Mouse (Mus musculus): Measurements from ENCODE around the gene Atp2b4. TPM values are rescaled to one million over a fixed set of nuclear protein-coding genes. Genes with fewer than 3 reads are reported as not detected.

Atp2b4 gene
- polyA plus RNA-seq, 1 experiment from 2014 or later = 15.0 TPM

DNA sequence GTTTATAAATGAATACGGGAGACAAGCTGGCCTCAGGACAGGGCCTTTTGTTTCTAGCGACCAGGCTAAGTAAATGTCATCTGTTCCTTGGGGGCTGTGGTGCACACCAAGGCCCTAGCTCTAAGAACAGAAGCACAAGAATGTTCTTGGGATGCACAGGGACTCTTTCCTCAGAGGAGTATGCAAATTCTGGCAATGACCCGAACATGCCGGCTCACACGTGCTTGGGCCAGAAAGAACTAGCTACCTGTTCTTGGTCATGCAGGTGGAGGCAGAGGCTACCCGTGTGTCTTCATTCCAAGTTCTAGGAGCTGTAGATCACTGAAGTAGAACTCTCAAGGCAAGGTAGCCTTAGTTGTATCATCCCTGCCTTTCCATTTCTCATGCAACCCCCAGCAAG lies 59.7 kb downstream of the Atp2b4 start:
- H3K27me3 ChIP-seq = no peaks in the 10 kb centered on the region
- WGBS = 80% methylated on average over 6 of the region's 6 CpGs
- peaks cover 38% of the 10 kb centered on the region for H3K4me1 ChIP-seq

DNA sequence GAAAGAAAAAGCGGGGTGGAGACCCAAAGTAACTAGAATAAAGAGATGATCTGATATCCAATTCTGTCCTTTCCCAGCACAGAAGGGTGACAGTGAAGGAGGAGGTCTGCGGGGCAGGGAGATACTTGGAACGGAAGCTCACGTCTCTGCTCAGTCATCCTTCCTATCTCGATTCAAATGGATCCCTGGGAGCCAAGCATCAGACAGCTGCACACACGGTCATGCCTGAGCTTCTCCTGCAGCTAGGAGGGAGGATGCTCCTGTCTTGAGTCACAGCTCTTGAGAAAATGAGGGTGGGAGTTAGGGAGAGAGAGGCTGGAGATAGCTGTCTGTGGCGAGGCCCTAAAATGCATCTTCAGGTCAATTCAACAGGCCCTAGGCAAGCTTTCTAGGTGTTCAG lies 64.2 kb downstream of the Atp2b4 start:
- H3K4me2 ChIP-seq (replicated peaks) = no peak overlapping the region
- 73% methylated on average over 7 of the region's 7 CpGs for WGBS
- no peak overlapping the region for H3K27ac ChIP-seq
- H3K9ac ChIP-seq = no peak overlapping the region
- H3K36me3 ChIP-seq = peaks cover 5% of the 10 kb centered on the region
- no peaks in the 10 kb centered on the region for H3K27me3 ChIP-seq
- no peak overlapping the region for H3K4me3 ChIP-seq
- peaks cover 31% of the 10 kb centered on the region for H3K4me1 ChIP-seq
- no peaks in the 10 kb centered on the region for H3K9me3 ChIP-seq
- ATAC-seq (ENCODE audit: insufficient number of reproducible peaks, insufficient read depth, low FRiP score, low TSS enrichment) = no peak

More for the DNA sequence above, 59.7 kb downstream of the Atp2b4 start:
- H3K4me2 ChIP-seq (replicated peaks) = no peak overlapping the region
- H3K9me3 ChIP-seq = no peaks in the 10 kb centered on the region
- no peak overlapping the region for H3K4me3 ChIP-seq
- no peak for ATAC-seq (ENCODE audit: insufficient number of reproducible peaks, insufficient read depth, low FRiP score, low TSS enrichment)
- H3K9ac ChIP-seq = no peak overlapping the region
- H3K36me3 ChIP-seq = no peaks in the 10 kb centered on the region
- no peak overlapping the region for H3K27ac ChIP-seq

DNA sequence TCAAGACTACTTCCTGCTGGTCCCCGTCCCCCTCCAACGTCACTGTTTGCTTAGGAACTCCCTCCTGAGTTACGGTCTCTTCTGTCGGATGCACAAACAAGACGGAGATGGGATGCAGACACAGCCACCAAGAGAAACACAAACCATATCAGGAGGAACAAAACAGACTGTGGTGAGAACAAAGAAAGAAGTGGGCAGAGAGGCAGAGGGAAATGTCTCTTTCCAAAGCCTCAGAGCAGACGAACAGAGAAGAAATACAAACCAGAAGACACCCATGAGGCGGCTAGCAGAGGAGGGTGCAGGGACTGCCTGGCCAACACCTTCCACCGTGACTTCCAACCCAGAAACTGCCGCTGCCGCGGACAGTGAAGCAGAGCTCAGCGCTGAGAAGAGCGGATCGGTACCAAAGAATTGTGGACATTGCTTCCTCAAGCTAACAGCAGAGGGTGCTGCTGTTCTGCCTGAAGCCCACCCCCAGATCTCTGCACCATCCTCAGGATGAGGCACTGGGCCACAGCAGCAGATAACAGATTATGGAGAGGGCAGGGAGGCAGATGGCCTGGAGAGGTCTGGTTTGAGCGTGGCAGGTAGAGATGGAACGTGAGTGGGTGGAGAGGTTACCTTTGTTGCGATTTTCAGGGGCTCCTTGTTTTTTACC lies 64.7 kb downstream of the Atp2b4 start:
- Histone ChIP-seq H3K36me3 (peaks cover 9% of the 10 kb centered on the region), H3K9me3 (no peaks in the 10 kb centered on the region), H3K27ac (peak overlapping the region; percentile 31; the same call in 1 of the 2 replicates), H3K4me2 (replicated peaks) (peak overlapping the region; percentile 49), H3K9ac (peak overlapping the region; percentile 64), H3K4me3 (peak overlapping the region; percentile 42), H3K27me3 (no peaks in the 10 kb centered on the region), H3K4me1 (peaks cover 25% of the 10 kb centered on the region)
- 13% methylated on average over 17 of the region's 17 CpGs for WGBS
- ATAC-seq (ENCODE audit: insufficient number of reproducible peaks, insufficient read depth, low FRiP score, low TSS enrichment) = peak; percentile 83

DNA sequence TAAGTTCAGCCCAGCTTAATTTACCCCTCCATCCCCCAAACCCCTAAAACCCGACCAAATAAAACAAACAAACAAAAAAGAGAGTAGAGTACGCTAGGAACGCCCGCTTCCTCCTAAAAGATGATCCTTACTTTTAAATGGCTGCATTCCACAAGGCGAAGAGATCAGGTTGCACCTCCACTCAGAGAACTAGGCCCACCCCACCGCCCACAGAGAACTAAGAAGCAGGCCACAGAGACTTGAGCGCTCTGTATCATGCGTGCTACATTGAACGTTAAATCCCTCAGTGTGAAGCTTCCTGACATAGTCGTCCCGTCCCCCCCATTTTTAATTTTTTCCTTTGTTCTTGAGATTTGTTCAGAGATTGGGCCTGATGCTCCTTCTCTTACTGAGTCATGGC lies 68.0 kb downstream of the Atp2b4 start:
- H3K9me3 ChIP-seq = no peaks in the 10 kb centered on the region
- H3K4me3 ChIP-seq = no peak overlapping the region
- H3K27me3 ChIP-seq = no peaks in the 10 kb centered on the region
- WGBS = 33% methylated on average over 11 of the region's 11 CpGs
- H3K27ac ChIP-seq = peak overlapping the region; percentile 43; the same call in 1 of the 2 replicates
- H3K9ac ChIP-seq = no peak overlapping the region
- peaks cover 36% of the 10 kb centered on the region for H3K36me3 ChIP-seq
- H3K4me1 ChIP-seq = peaks cover 25% of the 10 kb centered on the region
- ATAC-seq (ENCODE audit: insufficient number of reproducible peaks, insufficient read depth, low FRiP score, low TSS enrichment) = no peak
- no peak overlapping the region for H3K4me2 ChIP-seq (replicated peaks)

DNA sequence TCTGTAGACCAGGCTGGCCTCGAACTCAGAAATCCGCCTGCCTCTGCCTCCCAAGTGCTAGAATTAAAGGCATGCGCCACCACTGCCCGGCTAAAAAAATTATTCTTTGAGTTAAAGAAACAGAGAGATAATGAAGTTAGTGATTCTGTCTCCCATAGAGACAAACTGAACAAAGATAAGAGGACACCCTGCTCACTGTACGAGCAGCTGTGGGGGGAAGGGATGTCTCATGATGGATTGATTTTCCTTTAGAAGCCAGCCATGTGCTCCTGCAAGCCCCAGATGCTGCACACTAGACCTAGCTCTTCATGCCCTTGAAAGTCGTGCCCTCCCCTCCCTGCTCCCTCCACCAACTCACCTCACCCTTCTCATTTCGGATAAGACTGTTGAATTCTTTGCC lies 72.5 kb downstream of the Atp2b4 start:
- no peak for ATAC-seq (ENCODE audit: insufficient number of reproducible peaks, insufficient read depth, low FRiP score, low TSS enrichment)
- H3K36me3 ChIP-seq = peaks cover 51% of the 10 kb centered on the region
- H3K4me2 ChIP-seq (replicated peaks) = no peak overlapping the region
- WGBS = 81% methylated on average over 7 of the region's 7 CpGs
- H3K27ac ChIP-seq = no peak overlapping the region
- H3K27me3 ChIP-seq = no peaks in the 10 kb centered on the region
- peaks cover 8% of the 10 kb centered on the region for H3K4me1 ChIP-seq
- no peaks in the 10 kb centered on the region for H3K9me3 ChIP-seq
- H3K9ac ChIP-seq = no peak overlapping the region
- H3K4me3 ChIP-seq = no peak overlapping the region

DNA sequence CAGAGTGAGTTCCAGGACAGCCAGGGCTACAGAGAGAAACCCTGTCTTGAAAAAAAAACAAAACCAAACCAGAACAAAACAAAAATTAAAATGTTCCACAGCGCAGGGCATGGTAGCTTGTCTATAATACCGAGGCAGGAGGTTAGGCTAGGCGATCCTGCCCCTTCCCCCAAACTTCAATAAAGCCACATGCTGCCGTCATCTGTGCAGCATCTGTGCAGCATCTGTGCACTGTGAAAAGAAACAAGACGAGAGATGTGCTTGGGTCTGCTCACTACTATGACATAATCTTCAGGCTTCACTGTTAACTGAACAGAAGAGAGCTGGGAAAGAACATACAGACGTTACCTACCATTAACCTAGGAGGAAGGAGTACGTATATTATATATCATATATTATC lies 80.5 kb downstream of the Atp2b4 start:
- no peak overlapping the region for H3K4me2 ChIP-seq (replicated peaks)
- peaks cover 29% of the 10 kb centered on the region; the same call in 1 of the 2 replicates for H3K36me3 ChIP-seq
- H3K4me1 ChIP-seq = no peaks in the 10 kb centered on the region
- no peaks in the 10 kb centered on the region for H3K9me3 ChIP-seq
- ATAC-seq (ENCODE audit: insufficient number of reproducible peaks, insufficient read depth, low FRiP score, low TSS enrichment) = no peak
- no peaks in the 10 kb centered on the region for H3K27me3 ChIP-seq
- 60% methylated on average over 7 of the region's 7 CpGs for WGBS
- H3K4me3 ChIP-seq = no peak overlapping the region
- H3K27ac ChIP-seq = no peak overlapping the region
- H3K9ac ChIP-seq = no peak overlapping the region

DNA sequence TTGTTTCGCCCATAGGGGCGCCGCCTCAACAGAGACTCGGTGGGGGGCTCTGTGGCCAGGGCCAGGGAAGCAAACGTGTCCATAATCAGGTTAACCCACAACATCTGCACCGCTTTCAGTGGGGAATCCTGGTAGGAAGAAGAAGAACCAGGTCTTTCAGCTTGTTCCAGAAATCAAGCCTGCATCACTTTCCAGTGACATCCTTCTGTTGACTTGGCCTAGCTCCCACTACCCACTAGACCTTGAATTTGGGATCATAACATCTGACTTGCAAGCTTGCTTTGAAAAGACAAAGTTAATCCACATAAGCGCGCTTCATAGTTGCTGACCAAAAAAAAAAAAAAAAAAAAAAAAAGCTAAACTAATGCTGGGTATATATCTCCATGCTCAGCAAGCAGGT lies 82.1 kb downstream of the Atp2b4 start:
- H3K27ac ChIP-seq = no peak overlapping the region
- no peak overlapping the region for H3K4me2 ChIP-seq (replicated peaks)
- peaks cover 38% of the 10 kb centered on the region for H3K36me3 ChIP-seq
- 84% methylated on average over 8 of the region's 8 CpGs for WGBS
- H3K9ac ChIP-seq = no peak overlapping the region
- ATAC-seq (ENCODE audit: insufficient number of reproducible peaks, insufficient read depth, low FRiP score, low TSS enrichment) = no peak
- no peak overlapping the region for H3K4me3 ChIP-seq
- no peaks in the 10 kb centered on the region for H3K4me1 ChIP-seq
- H3K27me3 ChIP-seq = no peaks in the 10 kb centered on the region
- no peaks in the 10 kb centered on the region for H3K9me3 ChIP-seq

DNA sequence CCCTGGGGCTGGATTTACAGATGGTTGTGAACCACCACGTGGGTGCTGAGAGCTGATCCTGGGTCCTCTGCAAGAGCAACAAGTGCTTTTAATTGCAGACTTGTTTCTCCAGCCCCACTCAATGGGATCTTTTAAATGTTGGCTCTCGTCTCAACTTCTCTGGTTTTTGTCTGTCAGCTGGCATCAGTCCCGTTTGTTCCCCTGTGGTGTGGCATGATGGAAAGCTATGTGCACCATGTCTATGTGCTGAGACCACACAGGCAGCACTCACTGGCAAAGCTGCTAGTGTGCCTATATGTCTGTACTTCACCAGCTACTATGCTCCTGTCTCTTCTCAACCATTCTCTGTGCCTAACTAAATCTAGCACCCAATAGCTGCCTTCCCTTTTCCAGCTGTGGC lies 82.5 kb downstream of the Atp2b4 start:
- Histone ChIP-seq H3K27ac (no peak overlapping the region), H3K9me3 (no peaks in the 10 kb centered on the region), H3K27me3 (no peaks in the 10 kb centered on the region), H3K36me3 (peaks cover 38% of the 10 kb centered on the region), H3K4me1 (peaks cover 2% of the 10 kb centered on the region; the same call in 1 of the 2 replicates), H3K9ac (no peak overlapping the region), H3K4me3 (no peak overlapping the region), H3K4me2 (replicated peaks) (no peak overlapping the region)
- whole genome bisulfite sequencing = 79% methylated on average over 3 of the region's 3 CpGs
- no peak for ATAC-seq (ENCODE audit: insufficient number of reproducible peaks, insufficient read depth, low FRiP score, low TSS enrichment)

DNA sequence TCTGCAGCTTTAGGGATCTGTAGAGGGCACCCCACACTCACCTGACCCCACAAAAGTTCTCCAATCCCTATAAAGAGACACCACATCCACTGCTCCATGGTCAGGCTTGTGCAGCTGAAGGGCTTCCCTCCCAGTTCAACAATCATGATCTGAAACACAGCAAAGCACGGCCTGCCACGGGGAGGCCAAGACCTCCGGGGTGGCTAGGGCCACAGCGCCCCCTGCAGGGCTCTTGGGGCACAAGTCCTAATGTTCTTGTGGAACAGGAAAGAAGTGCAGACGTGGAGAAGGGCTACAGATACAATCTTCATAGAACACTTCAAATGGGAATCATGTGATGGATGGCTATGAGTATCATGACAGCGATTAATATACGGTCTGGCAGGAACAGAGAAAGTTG lies 84.4 kb downstream of the Atp2b4 start:
- H3K9me3 ChIP-seq = no peaks in the 10 kb centered on the region
- ATAC-seq (ENCODE audit: insufficient number of reproducible peaks, insufficient read depth, low FRiP score, low TSS enrichment) = no peak
- H3K27me3 ChIP-seq = no peaks in the 10 kb centered on the region
- 26% methylated on average over 7 of the region's 7 CpGs for WGBS
- no peak overlapping the region for H3K27ac ChIP-seq
- no peak overlapping the region for H3K9ac ChIP-seq
- peaks cover 38% of the 10 kb centered on the region for H3K36me3 ChIP-seq
- H3K4me2 ChIP-seq (replicated peaks) = no peak overlapping the region
- H3K4me1 ChIP-seq = peaks cover 20% of the 10 kb centered on the region
- no peak overlapping the region for H3K4me3 ChIP-seq

DNA sequence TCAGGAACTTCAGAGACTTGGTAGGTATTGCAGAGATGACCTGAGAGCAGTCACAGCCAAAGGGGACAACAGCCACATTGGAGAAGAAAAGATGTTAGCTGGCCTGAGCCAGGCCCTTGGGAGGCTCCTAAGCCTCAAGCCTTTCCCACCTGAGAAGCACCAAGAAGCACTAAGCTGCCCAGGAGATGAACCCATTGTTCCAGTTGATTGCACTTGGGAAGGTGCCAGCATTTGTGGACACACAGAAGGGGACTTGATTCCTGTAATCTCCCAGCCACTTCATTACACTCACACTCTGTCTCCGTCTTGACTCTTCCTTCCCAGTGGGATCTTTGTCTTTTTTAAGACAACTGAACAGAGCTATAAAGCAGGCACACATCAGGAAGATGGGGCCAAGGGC lies 85.7 kb downstream of the Atp2b4 start:
- Histone ChIP-seq H3K4me2 (replicated peaks) (no peak overlapping the region), H3K27ac (no peak overlapping the region), H3K36me3 (peaks cover 32% of the 10 kb centered on the region), H3K4me3 (no peak overlapping the region), H3K9me3 (no peaks in the 10 kb centered on the region), H3K4me1 (peaks cover 21% of the 10 kb centered on the region), H3K9ac (no peak overlapping the region), H3K27me3 (no peaks in the 10 kb centered on the region)
- WGBS = 67% methylated on average over 1 of the region's 1 CpGs
- no peak for ATAC-seq (ENCODE audit: insufficient number of reproducible peaks, insufficient read depth, low FRiP score, low TSS enrichment)

DNA sequence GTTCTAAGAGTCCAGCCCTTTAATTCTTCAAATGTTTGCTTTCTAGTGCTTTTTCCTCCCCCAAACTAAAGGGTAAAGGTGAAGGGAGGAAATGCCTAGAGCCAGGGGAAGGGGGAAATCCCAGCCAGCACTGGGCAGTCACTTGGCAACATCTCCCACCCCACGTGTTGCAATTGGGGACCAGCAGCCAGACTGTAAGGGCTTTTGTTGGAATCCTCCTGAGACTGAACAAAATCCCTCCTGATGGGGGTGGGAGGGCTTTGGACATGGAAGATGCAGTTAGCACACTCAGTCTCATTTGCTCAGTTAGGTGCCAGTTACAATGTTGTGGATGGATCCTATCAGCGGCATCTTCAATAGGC lies 87.9 kb downstream of the Atp2b4 start:
- no peak overlapping the region for H3K9ac ChIP-seq

DNA sequence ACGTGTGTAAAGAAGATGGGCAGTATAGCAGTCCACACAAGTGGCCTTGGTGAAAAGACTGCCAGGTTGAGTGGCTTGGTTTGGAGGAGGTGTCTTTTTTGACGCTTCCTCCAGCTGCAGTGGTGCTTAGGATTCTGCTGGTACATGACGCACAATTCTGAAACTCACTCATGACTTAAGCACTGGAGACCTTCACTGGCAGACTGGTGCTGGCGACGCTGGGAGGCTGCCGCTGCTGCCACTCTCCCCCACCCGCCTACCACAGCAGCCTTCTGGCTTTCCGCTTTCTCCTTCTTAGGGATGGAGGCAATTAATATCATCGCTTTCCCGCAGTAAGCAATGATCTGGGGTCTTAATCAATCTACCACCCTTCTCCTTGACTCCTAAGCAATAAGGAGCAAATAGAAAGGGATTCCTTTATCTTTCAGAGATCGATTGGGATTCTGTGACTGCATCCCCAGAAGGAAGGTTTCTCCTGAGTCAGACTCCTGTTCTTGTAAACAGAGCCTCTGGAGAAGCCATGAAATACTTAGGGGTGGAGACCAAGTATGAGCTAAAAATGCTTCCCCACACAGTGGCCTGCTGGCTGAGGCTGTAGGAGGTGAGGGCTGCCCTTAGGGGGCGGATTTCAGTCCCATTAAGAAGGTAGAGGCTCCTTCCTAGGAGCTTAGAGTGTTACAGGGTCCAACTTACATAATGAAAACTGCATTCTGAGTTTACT lies 88.4 kb downstream of the Atp2b4 start:
- H3K36me3 ChIP-seq = peaks cover 29% of the 10 kb centered on the region
- no peak overlapping the region for H3K4me3 ChIP-seq
- no peaks in the 10 kb centered on the region for H3K27me3 ChIP-seq
- WGBS = 34% methylated on average over 12 of the region's 12 CpGs
- H3K4me1 ChIP-seq = peaks cover 28% of the 10 kb centered on the region
- peak overlapping the region; percentile 46; the same call in 1 of the 2 replicates for H3K27ac ChIP-seq
- no peak for ATAC-seq (ENCODE audit: insufficient number of reproducible peaks, insufficient read depth, low FRiP score, low TSS enrichment)
- H3K9ac ChIP-seq = no peak overlapping the region
- H3K9me3 ChIP-seq = no peaks in the 10 kb centered on the region
- H3K4me2 ChIP-seq (replicated peaks) = no peak overlapping the region

More for the DNA sequence above, 87.9 kb downstream of the Atp2b4 start:
- Histone ChIP-seq H3K27me3 (no peaks in the 10 kb centered on the region), H3K4me1 (peaks cover 28% of the 10 kb centered on the region), H3K9me3 (no peaks in the 10 kb centered on the region), H3K4me2 (replicated peaks) (no peak overlapping the region), H3K4me3 (no peak overlapping the region), H3K27ac (0 out of 2 replicates have a peak overlapping the region, but pooled peaks have one; percentile 46), H3K36me3 (peaks cover 28% of the 10 kb centered on the region)
- 28% methylated on average over 2 of the region's 2 CpGs for WGBS
- no peak for ATAC-seq (ENCODE audit: insufficient number of reproducible peaks, insufficient read depth, low FRiP score, low TSS enrichment)
